Mouse (Mus musculus) thymus, adult 18-20 months (tissue): ENCODE measurements around the gene Mmp25.

Source experiments
- DNase-seq, 2 experiments: peaks; one replicate each; pipeline ENCODE4 v3.0.0; 2022; ENCODE audit warnings: mixed read lengths in 2 of 2

Gene Mmp25

DNA sequence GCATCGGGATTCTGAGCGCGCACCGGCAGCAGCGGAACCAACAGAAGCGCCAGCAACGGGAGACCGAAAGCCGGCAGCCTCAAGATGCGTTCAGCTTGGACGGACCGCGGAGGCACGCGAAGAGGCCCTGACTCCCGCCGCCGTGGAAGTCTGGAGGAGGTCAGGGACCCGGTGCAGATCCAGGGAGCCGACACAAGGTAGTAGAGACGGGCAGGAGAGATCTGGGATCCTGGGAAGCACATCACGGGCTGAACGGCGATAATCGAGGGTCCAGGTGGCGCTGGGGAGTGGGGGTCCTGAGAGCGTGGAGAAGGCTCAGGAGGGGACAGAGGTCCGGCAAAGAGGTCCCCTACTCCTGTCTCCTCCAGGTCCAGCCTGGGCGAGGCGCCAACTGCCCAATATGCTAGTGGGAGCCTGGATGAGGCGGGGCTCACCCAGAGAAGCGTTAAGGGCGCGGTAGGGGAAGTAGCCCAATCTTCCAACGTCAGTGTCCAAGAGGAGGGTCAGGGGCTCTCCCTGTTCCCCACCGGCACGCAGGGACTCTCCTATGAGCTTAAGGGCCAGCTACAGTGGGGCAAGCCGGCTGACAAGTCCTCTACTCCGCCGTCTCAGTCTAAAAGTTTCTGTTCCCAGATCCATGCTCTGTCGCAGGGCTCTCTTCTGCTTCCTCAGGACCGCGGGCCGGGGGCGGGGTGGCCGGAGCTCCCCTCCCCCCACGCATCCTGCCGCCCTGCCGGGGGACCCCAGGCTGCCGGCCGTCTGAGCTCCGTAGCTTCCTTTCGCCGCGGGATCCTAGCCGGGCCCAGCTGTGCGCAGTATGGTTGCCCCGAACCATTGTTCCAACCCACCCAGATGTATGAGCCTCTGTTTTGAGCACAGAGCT lies at the start of gene Mmp25:
TSS of gene Mmp25 (minus strand) at position 665 of the 883 bp plus-strand sequence.
- DNase-seq, result no peak

DNA sequence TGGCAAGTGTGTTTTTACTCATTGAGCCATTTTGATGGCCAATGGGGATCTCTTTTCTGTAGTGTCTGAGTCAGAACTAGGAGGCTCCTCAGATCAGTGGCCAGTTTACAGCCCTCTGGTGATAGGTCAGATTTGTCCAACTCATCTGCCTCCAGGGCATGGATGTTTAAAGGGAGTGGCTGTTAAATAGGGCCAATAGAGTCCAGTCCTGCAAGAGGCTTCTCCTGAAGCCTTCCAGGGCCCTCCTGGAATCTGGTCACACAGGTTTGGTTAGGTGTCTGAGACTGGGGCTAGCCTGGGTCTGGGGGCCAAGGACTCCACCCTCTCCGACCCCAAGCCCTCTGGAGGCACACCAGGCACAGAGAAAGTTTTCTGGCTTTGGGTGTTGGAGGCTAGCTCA lies 49.4 kb upstream of the Mmp25 start:
- DNase-seq, result no peak

DNA sequence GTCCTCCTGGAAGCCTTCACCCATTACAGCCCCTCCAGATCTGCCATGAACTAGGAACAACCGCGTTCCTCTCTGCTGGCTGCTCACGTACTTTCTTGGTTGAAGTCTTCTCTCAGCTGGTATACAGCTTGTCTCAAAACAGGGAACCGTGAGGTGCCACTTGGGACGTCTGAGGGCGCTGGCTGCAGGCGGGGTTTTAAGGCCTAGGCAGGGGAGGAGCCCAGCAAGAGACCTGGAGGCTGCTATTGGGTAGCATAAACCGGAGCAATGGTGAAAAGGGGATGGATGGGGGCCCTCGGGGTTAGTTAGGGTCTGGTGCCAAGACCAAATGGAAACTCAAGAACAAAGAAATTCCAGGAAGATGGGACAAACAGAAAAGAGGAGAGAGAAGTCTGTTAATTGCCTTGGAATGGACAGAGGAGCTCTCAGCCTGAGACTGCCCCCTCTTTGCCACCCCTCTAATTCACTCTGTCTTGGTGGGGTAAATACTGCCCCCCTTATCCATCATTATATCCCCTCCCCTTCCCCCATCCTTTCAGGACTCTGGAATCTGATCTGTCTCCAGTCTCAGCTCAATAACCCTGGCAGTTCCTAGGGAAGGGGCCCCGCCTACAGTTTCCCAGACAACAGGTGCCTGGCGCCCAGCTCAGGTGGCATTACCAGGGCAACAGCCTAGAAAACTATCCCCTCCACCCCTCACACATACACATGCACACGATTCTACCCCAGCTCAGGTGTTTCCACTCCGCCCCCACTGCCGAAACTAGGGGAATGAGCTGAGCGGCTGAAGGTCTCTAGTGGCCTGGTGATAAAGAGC lies 39.0 kb upstream of the Mmp25 start, which contains the start of gene Cldn9:
TSS of gene Cldn9 (minus strand) at position 171 of the 817 bp plus-strand sequence.
- DNase-seq, result no peak

DNA sequence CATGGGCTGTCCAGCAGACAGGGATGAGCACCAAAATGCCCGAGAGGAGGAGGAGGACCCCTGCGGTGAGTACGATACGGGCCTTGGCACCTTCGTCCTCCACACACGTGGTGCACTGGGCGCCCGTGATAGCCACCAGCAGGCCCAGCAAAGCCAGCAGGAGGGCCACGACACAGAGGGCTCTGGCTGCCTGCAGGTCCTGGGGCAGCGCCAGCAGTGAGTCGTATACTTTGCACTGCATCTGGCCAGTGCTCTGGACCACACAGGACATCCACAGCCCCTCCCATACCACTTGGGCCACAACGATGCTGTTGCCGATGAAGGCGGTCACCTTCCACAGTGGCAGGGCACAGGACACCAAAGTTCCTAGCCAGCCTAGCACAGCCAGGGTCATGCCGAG lies 38.1 kb upstream of the Mmp25 start:
- DNase-seq, result no peak

DNA sequence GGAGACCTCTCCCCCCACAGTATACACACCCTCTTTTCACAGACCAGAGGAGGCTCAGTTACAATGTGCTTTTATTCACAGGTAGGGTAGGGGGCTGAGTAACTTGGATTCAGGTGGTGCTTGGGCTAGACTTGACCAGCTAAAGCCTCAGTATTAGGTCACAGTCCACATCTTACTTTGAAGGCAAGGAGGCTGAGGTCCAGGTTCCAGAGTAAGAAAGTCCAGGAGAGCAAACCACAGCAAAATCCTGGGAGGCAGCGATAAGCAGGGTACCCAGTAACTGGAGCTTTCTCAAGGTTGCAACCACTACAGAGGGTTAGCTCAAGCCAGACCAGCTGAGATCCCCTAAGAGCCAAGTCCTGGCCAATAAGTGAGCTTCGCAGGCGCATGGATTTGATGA lies 37.5 kb upstream of the Mmp25 start:
- no peak for DNase-seq

GRCm38 (mm10) chr17:23682092-23682491 lies 37.0 kb upstream of the Mmp25 start:
- no peak for DNase-seq

GRCm38 (mm10) chr17:23681086-23681485 lies 36.0 kb upstream of the Mmp25 start:
- no peak for DNase-seq

DNA sequence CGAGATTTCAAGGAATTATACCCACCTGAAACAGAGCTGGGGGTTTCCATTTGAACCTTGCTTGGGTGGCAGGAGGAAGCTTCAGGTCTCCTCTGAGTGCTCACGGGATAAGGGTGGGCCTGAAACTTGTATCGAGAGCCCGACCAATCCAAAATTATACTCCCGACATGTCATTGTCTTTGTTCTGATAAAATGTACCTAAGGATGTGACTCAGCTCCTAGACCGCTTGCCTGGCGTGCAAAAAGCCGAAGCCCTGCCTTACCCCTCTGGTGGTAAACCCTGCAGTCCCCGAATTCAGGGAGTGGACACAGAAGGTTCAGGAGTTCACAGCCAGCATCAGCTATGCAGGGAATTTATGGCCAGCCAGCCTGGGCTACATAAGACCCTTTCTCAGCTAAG lies 35.3 kb upstream of the Mmp25 start:
- no peak for DNase-seq

DNA sequence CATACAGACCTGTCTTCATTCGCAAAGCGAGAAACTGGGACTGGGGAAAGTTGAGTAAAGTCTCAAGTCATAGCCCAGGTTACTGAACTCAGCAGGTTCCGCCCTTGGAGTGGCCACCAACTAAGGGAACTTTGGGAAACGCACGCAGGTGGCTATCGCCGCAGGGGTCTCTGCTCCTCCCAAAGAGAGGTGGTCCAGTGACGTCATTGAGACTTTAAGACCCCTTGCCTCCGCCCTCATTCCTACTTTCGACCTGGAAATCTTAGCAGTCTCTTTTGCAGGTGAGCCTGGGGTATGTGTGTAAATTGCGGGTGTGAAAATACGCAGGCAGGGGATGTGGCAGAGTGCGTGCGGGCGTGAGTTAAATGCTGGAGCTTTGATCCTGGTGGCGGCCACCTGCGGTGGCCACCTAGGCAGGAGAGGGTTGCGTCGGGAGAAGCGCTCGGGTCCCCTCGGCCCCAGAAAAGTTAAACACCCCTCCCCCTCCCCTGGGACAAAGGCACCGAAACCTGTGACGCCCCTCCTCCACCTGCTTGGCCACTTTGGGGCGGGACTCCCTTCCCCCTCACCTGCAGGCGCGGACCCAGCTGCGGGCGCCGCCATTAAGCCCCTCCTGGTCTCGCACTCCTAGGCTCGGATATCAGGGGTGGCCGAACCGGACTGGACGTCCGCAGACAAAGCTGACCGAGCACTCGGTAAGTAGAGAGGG lies 34.2 kb upstream of the Mmp25 start, which contains the start of gene Cldn6:
TSS of gene Cldn6 (plus strand) at position 123 of the 709 bp plus-strand sequence.
- DNase-seq, result no peak

DNA sequence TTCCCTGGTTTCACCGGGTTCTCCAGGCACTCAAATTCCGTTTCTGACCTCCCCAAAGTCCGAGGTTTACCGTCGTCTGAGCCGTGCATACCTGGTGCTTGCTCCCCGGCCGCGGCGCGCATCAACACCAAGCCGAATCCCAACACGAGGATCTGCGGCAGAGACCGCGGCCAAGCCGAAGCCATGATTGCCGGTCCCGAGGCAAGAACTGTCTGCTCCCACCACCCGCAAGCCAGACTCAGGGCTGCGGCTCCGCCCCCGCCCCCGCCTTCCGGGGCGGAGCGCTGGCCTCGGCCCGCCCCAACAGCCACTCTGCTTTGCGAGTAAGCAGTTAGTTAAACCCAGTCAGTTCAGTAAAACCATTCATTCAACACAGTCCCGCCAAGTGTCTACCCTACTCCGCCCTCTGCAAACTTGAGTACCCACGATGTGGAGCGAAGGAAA lies 32.2 kb upstream of the Mmp25 start, which contains the start of gene Tnfrsf12a:
TSS of gene Tnfrsf12a (minus strand) at position 233 of the 444 bp plus-strand sequence.
- DNase-seq, result peak; percentile 82 to 83

- DNase-seq, result peak in 1 of 2 experiments; percentile 33
These were observed 31.5 kb upstream of the Mmp25 start for GRCm38 (mm10) chr17:23676473-23677031.

- peak in 1 of 2 experiments; percentile 29 for DNase-seq
These were observed 30.6 kb upstream of the Mmp25 start for GRCm38 (mm10) chr17:23675564-23676281.

DNA sequence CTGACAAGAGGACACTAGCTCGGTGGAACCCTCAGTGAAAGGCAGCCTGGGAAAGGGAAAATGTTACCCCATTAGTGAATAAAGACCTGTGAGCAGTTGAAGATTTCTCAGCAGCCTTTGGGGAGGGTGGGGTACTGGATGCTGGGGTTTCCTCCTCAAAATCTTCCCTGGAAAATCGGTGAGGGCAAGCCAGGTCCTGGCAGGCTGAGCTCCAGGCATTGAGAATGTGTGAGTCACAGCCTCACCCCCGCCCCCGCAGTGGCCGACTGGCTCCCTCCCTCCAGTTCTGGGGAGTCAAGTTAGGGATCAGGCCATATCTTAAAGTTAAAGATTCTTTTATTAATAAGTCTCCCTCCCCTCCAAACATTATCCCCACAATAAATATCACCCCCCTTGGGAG lies 30.1 kb upstream of the Mmp25 start:
- no peak for DNase-seq

DNA sequence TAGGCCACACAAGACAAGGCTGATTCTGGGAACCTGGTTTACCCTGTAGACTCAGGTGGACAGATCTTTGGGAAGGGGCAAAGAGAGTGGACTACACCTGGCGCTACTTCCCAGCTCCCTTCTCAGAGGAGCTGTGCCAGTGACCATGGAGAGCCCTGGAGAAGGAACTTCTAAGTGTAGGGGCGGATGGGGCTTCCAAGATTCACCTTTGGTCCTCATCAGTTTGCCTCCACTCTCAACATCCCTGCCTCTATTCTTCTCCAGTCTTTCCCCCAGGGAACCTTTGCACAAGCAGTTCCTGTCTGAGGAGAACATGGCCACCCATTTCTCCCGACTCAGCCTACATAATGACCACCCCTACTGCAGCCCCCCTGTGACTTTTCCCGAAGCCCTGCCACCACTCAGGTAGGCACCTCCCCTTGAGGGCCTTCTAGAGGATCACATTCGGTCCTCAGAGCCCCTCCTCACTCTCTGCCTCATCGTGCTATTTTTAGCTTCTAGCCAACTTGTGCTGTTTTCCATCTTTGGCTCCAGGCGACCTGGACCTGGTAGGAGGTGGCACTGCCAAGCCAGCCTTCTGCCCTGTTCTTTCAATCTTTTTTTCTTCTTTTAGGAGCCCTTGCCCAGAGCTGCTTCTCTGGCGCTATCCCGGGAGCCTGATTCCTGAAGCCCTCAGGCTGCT lies 29.3 kb upstream of the Mmp25 start:
- no peak for DNase-seq

GRCm38 (mm10) chr17:23673424-23674073 lies 28.5 kb upstream of the Mmp25 start, which contains the start of the genes Hcfc1r1 and Thoc6:
Hcfc1r1 (plus strand) TSS chr17:23673596.
Thoc6 (minus strand) TSS chr17:23673882.
- DNase-seq, result peak; percentile 87 to 93

GRCm38 (mm10) chr17:23672761-23673160 lies 27.7 kb upstream of the Mmp25 start:
- no peak for DNase-seq

GRCm38 (mm10) chr17:23671519-23671918 lies 26.4 kb upstream of the Mmp25 start:
- no peak for DNase-seq

- DNase-seq, result no peak
These were observed 25.5 kb upstream of the Mmp25 start for GRCm38 (mm10) chr17:23670516-23671074.

GRCm38 (mm10) chr17:23665511-23665910 lies 20.4 kb upstream of the Mmp25 start:
- DNase-seq, result no peak

- no peak for DNase-seq
These were observed 19.5 kb upstream of the Mmp25 start for GRCm38 (mm10) chr17:23664556-23665021.
